Mouse (Mus musculus) midbrain, embryonic 12.5 days (tissue): ENCODE measurements around the gene Snap25. TPM values are rescaled to one million over a fixed set of nuclear protein-coding genes. Genes with fewer than 3 reads are reported as not detected.

Source experiments
- ATAC-seq: fragments of 200-750 bp; cut with Nextera tagmentation; 2 replicates; pipeline ENCODE4 v1.8.0; 2017; ENCODE audit warnings: low read depth, moderate TSS enrichment, moderate library complexity; ENCODE audit not compliant: low FRiP score
- H3K27ac ChIP-seq: fragments of 300-500 bp; sonication (generic); replicated peaks from 2 replicates; pipeline ENCODE4 v1.5.1; 2016; ENCODE audit warnings: mild to moderate bottlenecking
- H3K27me3 ChIP-seq: fragments of 300-500 bp; sonication (generic); 2 replicates; pipeline ENCODE4 v1.6.1; 2016; ENCODE audit warnings: mild to moderate bottlenecking
- H3K36me3 ChIP-seq: fragments of 300-500 bp; sonication (generic); 2 replicates; pipeline ENCODE4 v1.6.1; 2016
- H3K4me1 ChIP-seq: fragments of 300-500 bp; sonication (generic); 2 replicates; pipeline ENCODE4 v1.6.1; 2016
- H3K4me2 ChIP-seq: fragments of 300-500 bp; sonication (generic); replicated peaks from 2 replicates; pipeline ENCODE4 v1.6.1; 2016; ENCODE audit warnings: mild to moderate bottlenecking, moderate library complexity
- H3K4me3 ChIP-seq: fragments of 300-500 bp; sonication (generic); 2 replicates; pipeline ENCODE4 v1.5.1; 2016; ENCODE audit warnings: mild to moderate bottlenecking
- H3K9ac ChIP-seq: fragments of 300-500 bp; sonication (generic); replicated peaks from 2 replicates; pipeline ENCODE4 v1.6.1; 2016; ENCODE audit warnings: mild to moderate bottlenecking, moderate library complexity
- H3K9me3 ChIP-seq: fragments of 300-500 bp; sonication (generic); 2 replicates; pipeline ENCODE4 v1.6.1; 2016; ENCODE audit warnings: mild to moderate bottlenecking
- WGBS: fragments of 180-500 bp; shearing (Covaris S2); methylation state at CpG from one replicate; pipeline ENCODE4 v1.1.7; 2016; 5-methylcytosine and 5-hydroxymethylcytosine counted together
- polyA plus RNA-seq: library from polyadenylated mRNA; unstranded; fragments of >200 nt; fragmentation: Nextera tagmentation; extraction: Ambion mirVana; gene quantifications from 2 replicates; pipeline ENCODE4 v1.2.1, GENCODE M21; 2016

Snap25 gene
- 37.0 and 47.6 TPM in 2 replicates for polyA plus RNA-seq

- peak; percentile 84 for ATAC-seq
- Histone ChIP-seq H3K9ac (peak within 1 kb of the TSS; percentile 67), H3K36me3 (no peaks in the 10 kb centered on the region), H3K27ac (peak within 1 kb of the TSS; percentile 84), H3K4me1 (peaks cover 17% of the 10 kb centered on the region), H3K4me3 (peak within 1 kb of the TSS; percentile 72), H3K9me3 (no peaks in the 10 kb centered on the region), H3K4me2 (peak within 1 kb of the TSS; percentile 81), H3K27me3 (no peaks in the 10 kb centered on the region; the same call in 1 of the 2 replicates)
- 1% methylated on average over 20 of the region's 20 CpGs for WGBS
Observed at GRCm38 (mm10) chr2:136713299-136713758, at the start of gene Snap25. Gene Snap25 (plus strand): TSS chr2:136713453.

- Histone ChIP-seq H3K27ac (no peak overlapping the region), H3K4me1 (peaks cover 5% of the 10 kb centered on the region; the same call in 1 of the 2 replicates), H3K36me3 (no peaks in the 10 kb centered on the region), H3K9me3 (no peaks in the 10 kb centered on the region), H3K4me2 (no peak overlapping the region), H3K4me3 (no peak overlapping the region), H3K9ac (no peak overlapping the region), H3K27me3 (no peaks in the 10 kb centered on the region)
- ATAC-seq: no peak
- WGBS: 95% methylated on average over 1 of the region's 1 CpGs
Observed at GRCm38 (mm10) chr2:136666951-136667350, 46.3 kb upstream of the Snap25 start.

GRCm38 (mm10) chr2:136669183-136669582 lies 44.1 kb upstream of the Snap25 start:
- no peak overlapping the region for H3K27ac ChIP-seq
- peaks cover 5% of the 10 kb centered on the region; the same call in 1 of the 2 replicates for H3K4me1 ChIP-seq
- no peaks in the 10 kb centered on the region for H3K36me3 ChIP-seq
- no peaks in the 10 kb centered on the region for H3K27me3 ChIP-seq
- no peak for ATAC-seq
- H3K4me3 ChIP-seq: no peak overlapping the region
- H3K9ac ChIP-seq: no peak overlapping the region
- no peak overlapping the region for H3K4me2 ChIP-seq
- 96% methylated on average over 3 of the region's 3 CpGs for WGBS
- no peaks in the 10 kb centered on the region for H3K9me3 ChIP-seq

- WGBS: 87% methylated on average over 3 of the region's 3 CpGs
Observed at GRCm38 (mm10) chr2:136669665-136670064, 43.6 kb upstream of the Snap25 start.

GRCm38 (mm10) chr2:136670539-136671271 lies 42.5 kb upstream of the Snap25 start:
- 50% methylated on average over 9 of the region's 9 CpGs for WGBS
- H3K27me3 ChIP-seq: no peaks in the 10 kb centered on the region
- H3K4me2 ChIP-seq: no peak overlapping the region
- peaks cover 5% of the 10 kb centered on the region; the same call in 1 of the 2 replicates for H3K4me1 ChIP-seq
- 0 out of 2 replicates have a peak, but pooled peaks have one; percentile 9 for ATAC-seq
- no peak overlapping the region for H3K4me3 ChIP-seq
- no peaks in the 10 kb centered on the region for H3K36me3 ChIP-seq
- no peaks in the 10 kb centered on the region for H3K9me3 ChIP-seq
- 0 out of 2 replicates have a peak overlapping the region, but pooled peaks have one; percentile 25 for H3K27ac ChIP-seq
- H3K9ac ChIP-seq: no peak overlapping the region

More at GRCm38 (mm10) chr2:136669665-136670064, 43.6 kb upstream of the Snap25 start:
- Histone ChIP-seq H3K27me3 (no peaks in the 10 kb centered on the region), H3K9me3 (no peaks in the 10 kb centered on the region), H3K9ac (no peak overlapping the region), H3K27ac (no peak overlapping the region), H3K4me3 (no peak overlapping the region), H3K36me3 (no peaks in the 10 kb centered on the region), H3K4me2 (no peak overlapping the region), H3K4me1 (peaks cover 5% of the 10 kb centered on the region; the same call in 1 of the 2 replicates)
- no peak for ATAC-seq

GRCm38 (mm10) chr2:136674077-136674757 lies 39.0 kb upstream of the Snap25 start:
- no peak overlapping the region for H3K27ac ChIP-seq

GRCm38 (mm10) chr2:136676196-136676595 lies 37.1 kb upstream of the Snap25 start:
- Histone ChIP-seq H3K27me3 (0 out of 2 replicates have a peak, but pooled peaks cover 7% of the 10 kb centered on the region), H3K4me3 (no peak overlapping the region), H3K36me3 (no peaks in the 10 kb centered on the region), H3K9me3 (no peaks in the 10 kb centered on the region), H3K4me1 (peaks cover 21% of the 10 kb centered on the region), H3K27ac (no peak overlapping the region), H3K9ac (no peak overlapping the region), H3K4me2 (no peak overlapping the region)
- no peak for ATAC-seq
- WGBS: 79% methylated on average over 2 of the region's 2 CpGs

More at GRCm38 (mm10) chr2:136674077-136674757, 39.0 kb upstream of the Snap25 start:
- Histone ChIP-seq H3K27me3 (0 out of 2 replicates have a peak, but pooled peaks cover 7% of the 10 kb centered on the region), H3K9me3 (no peaks in the 10 kb centered on the region), H3K4me3 (no peak overlapping the region), H3K4me2 (no peak overlapping the region), H3K4me1 (peaks cover 14% of the 10 kb centered on the region), H3K36me3 (no peaks in the 10 kb centered on the region), H3K9ac (no peak overlapping the region)
- 72% methylated on average over 4 of the region's 4 CpGs for WGBS
- ATAC-seq: no peak

- H3K4me2 ChIP-seq: no peak overlapping the region
- H3K4me1 ChIP-seq: peaks cover 21% of the 10 kb centered on the region
- ATAC-seq: no peak
- H3K36me3 ChIP-seq: no peaks in the 10 kb centered on the region
- no peaks in the 10 kb centered on the region for H3K9me3 ChIP-seq
- no peak overlapping the region for H3K9ac ChIP-seq
- no peak overlapping the region for H3K4me3 ChIP-seq
- 0 out of 2 replicates have a peak, but pooled peaks cover 7% of the 10 kb centered on the region for H3K27me3 ChIP-seq
- 80% methylated on average over 8 of the region's 8 CpGs for WGBS
- H3K27ac ChIP-seq: no peak overlapping the region
Observed at GRCm38 (mm10) chr2:136676918-136677445, 36.3 kb upstream of the Snap25 start.

GRCm38 (mm10) chr2:136678321-136679161 lies 34.7 kb upstream of the Snap25 start:
- H3K27ac ChIP-seq: peak overlapping the region; percentile 68
- 4% methylated on average over 39 of the region's 44 CpGs for WGBS
- peak; percentile 79 for ATAC-seq

GRCm38 (mm10) chr2:136679280-136680221 lies 33.7 kb upstream of the Snap25 start:
- H3K4me2 ChIP-seq: peak overlapping the region; percentile 85
- no peaks in the 10 kb centered on the region for H3K36me3 ChIP-seq
- H3K27me3 ChIP-seq: 0 out of 2 replicates have a peak, but pooled peaks cover 7% of the 10 kb centered on the region
- H3K4me3 ChIP-seq: peak overlapping the region; percentile 55
- ATAC-seq: peak; percentile 92
- peak overlapping the region; percentile 68 for H3K27ac ChIP-seq
- 3% methylated on average over 24 of the region's 24 CpGs for WGBS
- peak overlapping the region; percentile 71 for H3K9ac ChIP-seq
- H3K9me3 ChIP-seq: no peaks in the 10 kb centered on the region
- H3K4me1 ChIP-seq: peaks cover 21% of the 10 kb centered on the region

More at GRCm38 (mm10) chr2:136678321-136679161, 34.7 kb upstream of the Snap25 start:
- peak overlapping the region; percentile 85 for H3K4me2 ChIP-seq
- H3K9ac ChIP-seq: peak overlapping the region; percentile 71
- peaks cover 21% of the 10 kb centered on the region for H3K4me1 ChIP-seq
- H3K36me3 ChIP-seq: no peaks in the 10 kb centered on the region
- H3K4me3 ChIP-seq: peak overlapping the region; percentile 55
- H3K27me3 ChIP-seq: 0 out of 2 replicates have a peak, but pooled peaks cover 7% of the 10 kb centered on the region
- H3K9me3 ChIP-seq: no peaks in the 10 kb centered on the region
